Mouse (Mus musculus): ENCODE data around the gene Celf2. TPM values are rescaled to one million over a fixed set of nuclear protein-coding genes. Genes with fewer than 3 reads are reported as not detected.

The Celf2 gene
- polyA plus RNA-seq, 1 experiment from 2014 or later = 52.0 TPM

- Histone ChIP-seq H3K27ac (no peak overlapping the region), H3K4me1 (replicated peaks) (no peaks in the 10 kb centered on the region), H3K4me3 (replicated peaks) (no peak overlapping the region), H3K36me3 (no peaks in the 10 kb centered on the region), H3K27me3 (replicated peaks) (no peaks in the 10 kb centered on the region), H3K4me2 (replicated peaks) (no peak overlapping the region), H3K9me3 (no peaks in the 10 kb centered on the region), H3K9ac (no peak overlapping the region)
- ATAC-seq = no peak
- 74% methylated on average over 3 of the region's 3 CpGs for WGBS
Observed at GRCm38 (mm10) chr2:6674401-6674800, 835.0 kb downstream of the Celf2 start.

- Histone ChIP-seq H3K4me3 (replicated peaks) (no peak overlapping the region), H3K9ac (no peak overlapping the region), H3K4me1 (replicated peaks) (no peaks in the 10 kb centered on the region), H3K9me3 (no peaks in the 10 kb centered on the region), H3K36me3 (no peaks in the 10 kb centered on the region), H3K27me3 (replicated peaks) (no peaks in the 10 kb centered on the region), H3K27ac (no peak overlapping the region), H3K4me2 (replicated peaks) (no peak overlapping the region)
- ATAC-seq = no peak
- 77% methylated on average over 3 of the region's 3 CpGs for WGBS
Observed at GRCm38 (mm10) chr2:6673418-6673817, 835.9 kb downstream of the Celf2 start.

- no peaks in the 10 kb centered on the region for H3K27me3 ChIP-seq (replicated peaks)
- H3K4me1 ChIP-seq (replicated peaks) = no peaks in the 10 kb centered on the region
- no peak overlapping the region for H3K4me3 ChIP-seq (replicated peaks)
- 62% methylated on average over 4 of the region's 4 CpGs for WGBS
- no peak overlapping the region for H3K9ac ChIP-seq
- no peak for ATAC-seq
- no peak overlapping the region for H3K4me2 ChIP-seq (replicated peaks)
- no peaks in the 10 kb centered on the region for H3K9me3 ChIP-seq
- H3K36me3 ChIP-seq = no peaks in the 10 kb centered on the region
- H3K27ac ChIP-seq = no peak overlapping the region
Observed at GRCm38 (mm10) chr2:6667611-6668010, 841.8 kb downstream of the Celf2 start.

GRCm38 (mm10) chr2:6659834-6660233 lies 849.5 kb downstream of the Celf2 start:
- no peak for ATAC-seq
- 84% methylated on average over 4 of the region's 4 CpGs for WGBS
- no peaks in the 10 kb centered on the region for H3K4me1 ChIP-seq (replicated peaks)

GRCm38 (mm10) chr2:6653719-6654118 lies 855.6 kb downstream of the Celf2 start:
- no peak overlapping the region for H3K27ac ChIP-seq
- H3K4me3 ChIP-seq (replicated peaks) = no peak overlapping the region
- no peaks in the 10 kb centered on the region for H3K27me3 ChIP-seq (replicated peaks)
- WGBS = 54% methylated on average over 6 of the region's 6 CpGs
- no peak for ATAC-seq
- H3K9me3 ChIP-seq = no peaks in the 10 kb centered on the region
- no peaks in the 10 kb centered on the region for H3K4me1 ChIP-seq (replicated peaks)
- no peak overlapping the region for H3K9ac ChIP-seq
- no peak overlapping the region for H3K4me2 ChIP-seq (replicated peaks)
- H3K36me3 ChIP-seq = no peaks in the 10 kb centered on the region

More at GRCm38 (mm10) chr2:6659834-6660233, 849.5 kb downstream of the Celf2 start:
- Histone ChIP-seq H3K36me3 (no peaks in the 10 kb centered on the region), H3K4me2 (replicated peaks) (no peak overlapping the region), H3K27me3 (replicated peaks) (no peaks in the 10 kb centered on the region), H3K4me3 (replicated peaks) (no peak overlapping the region), H3K9me3 (no peaks in the 10 kb centered on the region), H3K27ac (no peak overlapping the region), H3K9ac (no peak overlapping the region)

GRCm38 (mm10) chr2:6651697-6652096 lies 857.7 kb downstream of the Celf2 start:
- no peaks in the 10 kb centered on the region for H3K9me3 ChIP-seq
- no peak overlapping the region for H3K27ac ChIP-seq
- H3K4me3 ChIP-seq (replicated peaks) = no peak overlapping the region
- WGBS = 70% methylated on average over 1 of the region's 1 CpGs
- no peaks in the 10 kb centered on the region for H3K4me1 ChIP-seq (replicated peaks)
- H3K36me3 ChIP-seq = no peaks in the 10 kb centered on the region
- no peak for ATAC-seq
- no peak overlapping the region for H3K4me2 ChIP-seq (replicated peaks)
- no peak overlapping the region for H3K9ac ChIP-seq
- no peaks in the 10 kb centered on the region for H3K27me3 ChIP-seq (replicated peaks)

- Histone ChIP-seq H3K9me3 (no peaks in the 10 kb centered on the region), H3K27me3 (replicated peaks) (no peaks in the 10 kb centered on the region), H3K4me2 (replicated peaks) (no peak overlapping the region), H3K36me3 (no peaks in the 10 kb centered on the region), H3K27ac (no peak overlapping the region), H3K9ac (no peak overlapping the region), H3K4me1 (replicated peaks) (no peaks in the 10 kb centered on the region), H3K4me3 (replicated peaks) (no peak overlapping the region)
- ATAC-seq = no peak
- WGBS = 84% methylated on average over 6 of the region's 6 CpGs
Observed at GRCm38 (mm10) chr2:6648877-6649276, 860.5 kb downstream of the Celf2 start.

- WGBS = 89% methylated on average over 4 of the region's 4 CpGs
- no peak for ATAC-seq
Observed at GRCm38 (mm10) chr2:6647028-6647427, 862.3 kb downstream of the Celf2 start.

GRCm38 (mm10) chr2:6646325-6646724 lies 863.0 kb downstream of the Celf2 start:
- 67% methylated on average over 3 of the region's 3 CpGs for WGBS
- no peaks in the 10 kb centered on the region for H3K27me3 ChIP-seq (replicated peaks)
- H3K4me3 ChIP-seq (replicated peaks) = no peak overlapping the region
- H3K36me3 ChIP-seq = no peaks in the 10 kb centered on the region
- no peaks in the 10 kb centered on the region for H3K4me1 ChIP-seq (replicated peaks)
- no peak overlapping the region for H3K27ac ChIP-seq
- no peak overlapping the region for H3K9ac ChIP-seq
- H3K9me3 ChIP-seq = no peaks in the 10 kb centered on the region
- ATAC-seq = no peak
- H3K4me2 ChIP-seq (replicated peaks) = no peak overlapping the region

More at GRCm38 (mm10) chr2:6647028-6647427, 862.3 kb downstream of the Celf2 start:
- Histone ChIP-seq H3K36me3 (no peaks in the 10 kb centered on the region), H3K27ac (no peak overlapping the region), H3K9ac (no peak overlapping the region), H3K4me1 (replicated peaks) (no peaks in the 10 kb centered on the region), H3K27me3 (replicated peaks) (no peaks in the 10 kb centered on the region), H3K4me3 (replicated peaks) (no peak overlapping the region), H3K4me2 (replicated peaks) (no peak overlapping the region), H3K9me3 (no peaks in the 10 kb centered on the region)

GRCm38 (mm10) chr2:6642222-6642850 lies 867.0 kb downstream of the Celf2 start:
- H3K4me1 ChIP-seq (replicated peaks) = no peaks in the 10 kb centered on the region
- no peak overlapping the region for H3K9ac ChIP-seq
- no peaks in the 10 kb centered on the region for H3K27me3 ChIP-seq (replicated peaks)
- no peak overlapping the region for H3K27ac ChIP-seq
- H3K36me3 ChIP-seq = no peaks in the 10 kb centered on the region
- H3K9me3 ChIP-seq = no peaks in the 10 kb centered on the region
- WGBS = 84% methylated on average over 3 of the region's 3 CpGs
- ATAC-seq = no peak
- H3K4me2 ChIP-seq (replicated peaks) = no peak overlapping the region
- H3K4me3 ChIP-seq (replicated peaks) = no peak overlapping the region

GRCm38 (mm10) chr2:6639370-6639769 lies 870.0 kb downstream of the Celf2 start:
- Histone ChIP-seq H3K36me3 (no peaks in the 10 kb centered on the region), H3K4me2 (replicated peaks) (no peak overlapping the region), H3K4me1 (replicated peaks) (no peaks in the 10 kb centered on the region), H3K27ac (no peak overlapping the region), H3K4me3 (replicated peaks) (no peak overlapping the region), H3K9me3 (no peaks in the 10 kb centered on the region), H3K27me3 (replicated peaks) (no peaks in the 10 kb centered on the region), H3K9ac (no peak overlapping the region)
- 80% methylated on average over 6 of the region's 6 CpGs for WGBS
- ATAC-seq = no peak

- Histone ChIP-seq H3K36me3 (no peaks in the 10 kb centered on the region), H3K9ac (no peak overlapping the region), H3K4me3 (replicated peaks) (no peak overlapping the region), H3K4me2 (replicated peaks) (no peak overlapping the region), H3K9me3 (no peaks in the 10 kb centered on the region), H3K27me3 (replicated peaks) (no peaks in the 10 kb centered on the region), H3K27ac (no peak overlapping the region), H3K4me1 (replicated peaks) (no peaks in the 10 kb centered on the region)
- ATAC-seq = no peak
- 75% methylated on average over 2 of the region's 2 CpGs for WGBS
Observed at GRCm38 (mm10) chr2:6637147-6637546, 872.2 kb downstream of the Celf2 start.

GRCm38 (mm10) chr2:6634899-6635298 lies 874.5 kb downstream of the Celf2 start:
- 92% methylated on average over 6 of the region's 6 CpGs for WGBS
- ATAC-seq = no peak
- H3K9ac ChIP-seq = no peak overlapping the region

More at GRCm38 (mm10) chr2:6634899-6635298, 874.5 kb downstream of the Celf2 start:
- Histone ChIP-seq H3K4me2 (replicated peaks) (no peak overlapping the region), H3K27ac (no peak overlapping the region), H3K9me3 (no peaks in the 10 kb centered on the region), H3K4me1 (replicated peaks) (no peaks in the 10 kb centered on the region), H3K4me3 (replicated peaks) (no peak overlapping the region), H3K36me3 (no peaks in the 10 kb centered on the region), H3K27me3 (replicated peaks) (no peaks in the 10 kb centered on the region)

All from intestine, embryonic 15.5 days (tissue).